Mouse (Mus musculus): ENCODE data around the gene Slc35e2. TPM values are rescaled to one million over a fixed set of nuclear protein-coding genes. Genes with fewer than 3 reads are reported as not detected.
"Not testable (repeated sequence)": the region's sequence is repeated elsewhere in the genome, so short reads cannot be mapped to it uniquely, and the experiment has no call there.

The Slc35e2 gene
- total RNA-seq, 2 experiments from 2014 or later = 25.2 to 26.7 TPM

DNA sequence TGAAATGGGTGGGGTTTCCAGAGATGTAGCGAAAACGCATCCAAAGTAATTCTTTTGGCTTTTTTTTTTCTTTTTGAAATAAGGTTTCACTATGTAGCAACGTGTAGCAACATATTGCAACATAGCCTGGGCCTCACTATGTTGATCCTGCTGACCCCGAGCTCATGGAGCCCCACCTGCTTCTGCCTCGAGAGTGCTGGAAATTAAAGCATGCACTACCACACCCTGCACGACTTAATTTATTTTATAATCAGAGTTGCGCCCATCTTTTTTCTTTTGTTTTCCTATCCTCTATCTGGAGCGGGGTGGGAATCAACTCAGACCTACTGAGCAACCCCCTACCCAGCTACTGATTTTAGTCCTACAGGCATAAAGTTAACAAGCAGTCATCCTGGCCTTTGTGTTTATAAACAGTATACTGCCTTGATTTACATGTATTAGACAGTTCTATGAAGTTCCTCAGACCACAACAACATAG lies 68.4 kb downstream of the Slc35e2 start:
- no peak for DNase-seq

DNA sequence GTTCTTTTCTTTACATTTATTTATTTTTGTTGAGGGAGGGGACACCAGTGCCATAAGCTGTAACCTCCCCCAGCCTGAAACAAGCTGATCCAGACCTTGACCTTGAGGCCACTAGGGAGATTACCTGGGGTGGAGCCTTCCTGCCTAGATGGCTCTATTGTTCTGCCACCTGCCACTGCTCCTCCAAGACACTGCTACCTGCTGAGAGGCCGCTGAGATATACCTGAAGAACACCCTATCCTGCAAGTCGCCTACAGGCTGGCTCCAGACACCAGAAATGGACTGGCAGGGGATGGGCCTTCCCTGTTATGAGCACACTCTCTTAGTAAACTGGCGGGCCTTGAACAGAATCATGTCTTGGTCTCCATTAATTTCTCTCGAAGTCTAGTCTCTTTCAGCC lies 69.0 kb downstream of the Slc35e2 start:
- DNase-seq = not testable (repeated sequence)

DNA sequence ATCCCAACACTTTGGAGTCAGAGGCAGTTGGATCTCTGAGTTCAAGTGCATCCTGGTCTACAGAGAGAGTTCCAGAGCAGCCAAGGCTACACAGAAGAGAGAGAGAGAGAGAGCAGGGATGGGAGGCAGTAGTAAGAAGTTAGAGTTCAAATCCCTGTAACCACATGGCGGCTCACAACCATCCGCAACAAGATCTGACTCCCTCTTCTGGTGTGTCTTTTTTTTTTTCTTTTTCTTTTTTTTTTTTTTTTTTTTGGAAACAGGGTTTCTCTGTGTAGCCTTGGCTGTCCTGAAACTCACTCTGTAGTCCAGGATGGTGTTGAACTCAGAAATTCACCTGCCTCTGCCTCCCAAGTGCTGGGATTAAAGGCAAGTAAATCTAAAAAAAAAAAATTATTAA lies 70.9 kb downstream of the Slc35e2 start:
- DNase-seq = no peak

Other genes with a start within 250 kb of the Slc35e2 start
- gene Prkcz, start 240.1 kb upstream of the Slc35e2 start, total RNA-seq (2021) = 1 to 10 TPM; 5.3 to 6.9 TPM
- gene Gabrd, start 203.3 kb upstream of the Slc35e2 start, total RNA-seq (2021) = under 1 TPM; 0.21 to 0.45 TPM
- 1 to 10 TPM in 1 of 2 experiments, under 1 TPM in 1; 0.48 to 1.1 TPM for gene Cfap74, start 192.2 kb upstream of the Slc35e2 start, total RNA-seq (2021)
- 10 to 100 TPM; 14.9 to 17.5 TPM for gene Tmem52, start 132.3 kb upstream of the Slc35e2 start, total RNA-seq (2021)
- 100 to 1,000 TPM; 375 to 395 TPM for gene Gnb1, start 110.1 kb upstream of the Slc35e2 start, total RNA-seq (2021)
- gene Nadk, start 39.0 kb upstream of the Slc35e2 start, total RNA-seq (2021) = 100 to 1,000 TPM; 181 to 185 TPM
- gene Cdk11b, start 23.4 kb downstream of the Slc35e2 start, total RNA-seq (2021) = 10 to 100 TPM; 34.6 to 38.3 TPM
- gene Gm10563, start 44.0 kb downstream of the Slc35e2 start, total RNA-seq (2021) = not detected
- gene Mmp23, start 52.0 kb downstream of the Slc35e2 start, total RNA-seq (2021) = 10 to 100 TPM; 16.6 to 18.9 TPM
- gene Mib2, start 67.8 kb downstream of the Slc35e2 start, total RNA-seq (2021) = 10 to 100 TPM; 36.3 to 40.4 TPM
- gene Fndc10, start 92.9 kb downstream of the Slc35e2 start, total RNA-seq (2021) = 10 to 100 TPM; 36.3 to 49.0 TPM
- gene Ssu72, start 103.4 kb downstream of the Slc35e2 start, total RNA-seq (2021) = 10 to 100 TPM; 86.5 to 90.9 TPM
- 1 to 10 TPM in 1 of 2 experiments, under 1 TPM in 1; 0.81 to 1.4 TPM for gene Tmem240, start 133.4 kb downstream of the Slc35e2 start, total RNA-seq (2021)
- 100 to 1,000 TPM; 118 to 141 TPM for gene Atad3a, start 159.7 kb downstream of the Slc35e2 start, total RNA-seq (2021)
- 1 to 10 TPM; 6.6 to 7.9 TPM for gene Vwa1, start 173.3 kb downstream of the Slc35e2 start, total RNA-seq (2021)
- gene Tmem88b, start 184.5 kb downstream of the Slc35e2 start, total RNA-seq (2021) = 1 to 10 TPM in 1 of 2 experiments, under 1 TPM in 1; 0.54 to 1.4 TPM
- gene Ankrd65, start 189.0 kb downstream of the Slc35e2 start, total RNA-seq (2021) = not detected
- 100 to 1,000 TPM; 149 to 168 TPM for gene Mrpl20, start 201.5 kb downstream of the Slc35e2 start, total RNA-seq (2021)
- gene Ccnl2, start 211.1 kb downstream of the Slc35e2 start, total RNA-seq (2021) = 100 to 1,000 TPM in 1 of 2 experiments, 10 to 100 TPM in 1; 82.7 to 124 TPM
- 100 to 1,000 TPM; 146 to 149 TPM for gene Aurkaip1, start 229.9 kb downstream of the Slc35e2 start, total RNA-seq (2021)
- 10 to 100 TPM; 56.6 to 59.6 TPM for gene Mxra8, start 238.3 kb downstream of the Slc35e2 start, total RNA-seq (2021)
- gene Dvl1, start 246.0 kb downstream of the Slc35e2 start, total RNA-seq (2021) = 10 to 100 TPM; 58.2 to 59.0 TPM